Mouse (Mus musculus): Measurements from ENCODE around the gene Acot8. TPM values are rescaled to one million over a fixed set of nuclear protein-coding genes. Genes with fewer than 3 reads are reported as not detected.

Acot8 gene
- total RNA-seq, 1 experiment from 2014 or later = 7.5 TPM

GRCm38 (mm10) chr2:164744987-164745386 lies 59.7 kb downstream of the Acot8 start:
- ATAC-seq (replicated peaks in 1 of 2; ENCODE audit: insufficient read depth in 1 of 2, low FRiP score in 2 of 2, low TSS enrichment in 1 of 2, low read depth in 1 of 2, poor library complexity in 2 of 2, severe bottlenecking in 2 of 2) = peak in 1 of 2 experiments; percentile 37; a peak in 3 of 4 replicates

Other genes with a start within 250 kb of the Acot8 start
- 7.5 and 11.6 TPM in 2 replicates for gene Wfdc2, start 242.5 kb downstream of the Acot8 start, total RNA-seq (2017)
- not detected in 2 replicates for gene Spint3, start 231.4 kb downstream of the Acot8 start, total RNA-seq (2017)
- gene Wfdc6a, start 219.4 kb downstream of the Acot8 start, total RNA-seq (2017) = not detected in 2 replicates
- not detected in 2 replicates for gene Eppin, start 211.3 kb downstream of the Acot8 start, total RNA-seq (2017)
- not detected in 2 replicates for gene Wfdc6b, start 191.4 kb downstream of the Acot8 start, total RNA-seq (2017)
- not detected in 2 replicates for gene Wfdc8, start 191.3 kb downstream of the Acot8 start, total RNA-seq (2017)
- not detected in 2 replicates for gene Wfdc16, start 166.1 kb downstream of the Acot8 start, total RNA-seq (2017)
- gene Wfdc10, start 148.8 kb downstream of the Acot8 start, total RNA-seq (2017) = 3.5 TPM in 1 of 2 replicates, not detected in the other
- gene Wfdc9, start 148.3 kb downstream of the Acot8 start, total RNA-seq (2017) = not detected in 2 replicates
- not detected in 2 replicates for gene Wfdc11, start 130.8 kb downstream of the Acot8 start, total RNA-seq (2017)
- not detected in 2 replicates for gene Wfdc13, start 119.8 kb downstream of the Acot8 start, total RNA-seq (2017)
- not detected in 2 replicates for gene Spint4, start 106.4 kb downstream of the Acot8 start, total RNA-seq (2017)
- not detected in 2 replicates for gene Spint5, start 89.6 kb downstream of the Acot8 start, total RNA-seq (2017)
- gene Wfdc3, start 59.0 kb downstream of the Acot8 start, total RNA-seq (2017) = 1.6 and 1.9 TPM in 2 replicates
- gene Dnttip1, start 58.9 kb downstream of the Acot8 start, total RNA-seq (2017) = 22.9 and 31.3 TPM in 2 replicates
- gene Ube2c, start 35.0 kb downstream of the Acot8 start, total RNA-seq (2017) = 60.3 and 131 TPM in 2 replicates
- 1.6 TPM in 1 of 2 replicates, not detected in the other for gene Tnnc2, start 24.9 kb downstream of the Acot8 start, total RNA-seq (2017)
- 2.0 and 2.2 TPM in 2 replicates for gene Snx21, start 19.1 kb downstream of the Acot8 start, total RNA-seq (2017)
- 2.5 and 4.1 TPM in 2 replicates for gene Zswim3, start 216 bp upstream of the Acot8 start, total RNA-seq (2017)
- 1.9 and 2.4 TPM in 2 replicates for gene Zswim1, start 17.8 kb upstream of the Acot8 start, total RNA-seq (2017)
- gene Spata25, start 23.7 kb upstream of the Acot8 start, total RNA-seq (2017) = not detected in 2 replicates
- 53.0 and 74.2 TPM in 2 replicates for gene Ctsa, start 28.0 kb upstream of the Acot8 start, total RNA-seq (2017)
- gene Neurl2, start 28.6 kb upstream of the Acot8 start, total RNA-seq (2017) = 2.1 TPM in 1 of 2 replicates, not detected in the other
- gene Pltp, start 52.8 kb upstream of the Acot8 start, total RNA-seq (2017) = 0.55 and 0.56 TPM in 2 replicates
- gene Pcif1, start 74.4 kb upstream of the Acot8 start, total RNA-seq (2017) = 19.7 and 23.4 TPM in 2 replicates
- 6.6 and 10.5 TPM in 2 replicates for gene Zfp335, start 106.9 kb upstream of the Acot8 start, total RNA-seq (2017)
- gene Mmp9, start 135.9 kb upstream of the Acot8 start, total RNA-seq (2017) = 15.3 and 37.5 TPM in 2 replicates
- gene Slc12a5, start 155.9 kb upstream of the Acot8 start, total RNA-seq (2017) = 0.45 and 0.63 TPM in 2 replicates
- 42.7 and 58.0 TPM in 2 replicates for gene Ncoa5, start 230.0 kb upstream of the Acot8 start, total RNA-seq (2017)

Data from hematopoietic stem cell, adult 5-6 weeks (primary cell).